Mouse (Mus musculus) thymus, adult 2 months (tissue): ENCODE measurements around the gene Rpusd3.

Experiments
- CTCF ChIP-seq: fragments of 200-500 bp; IDR thresholded peaks from 2 replicates; pipeline ENCODE4 v1.5.1; 2012; ENCODE audit warnings: mild to moderate bottlenecking, control low read depth, low read length, moderate library complexity, borderline replicate concordance; ENCODE audit not compliant: control insufficient read depth, poor library complexity, insufficient read depth; ENCODE audit errors: extremely low read depth
- POLR2A ChIP-seq: fragments of 200-500 bp; IDR thresholded peaks from 2 replicates; pipeline ENCODE4 v1.6.1; 2012; ENCODE audit warnings: mild to moderate bottlenecking, low read length, control low read depth, moderate library complexity; ENCODE audit not compliant: control insufficient read depth, poor library complexity, insufficient read depth; ENCODE audit errors: extremely low read depth

DNA sequence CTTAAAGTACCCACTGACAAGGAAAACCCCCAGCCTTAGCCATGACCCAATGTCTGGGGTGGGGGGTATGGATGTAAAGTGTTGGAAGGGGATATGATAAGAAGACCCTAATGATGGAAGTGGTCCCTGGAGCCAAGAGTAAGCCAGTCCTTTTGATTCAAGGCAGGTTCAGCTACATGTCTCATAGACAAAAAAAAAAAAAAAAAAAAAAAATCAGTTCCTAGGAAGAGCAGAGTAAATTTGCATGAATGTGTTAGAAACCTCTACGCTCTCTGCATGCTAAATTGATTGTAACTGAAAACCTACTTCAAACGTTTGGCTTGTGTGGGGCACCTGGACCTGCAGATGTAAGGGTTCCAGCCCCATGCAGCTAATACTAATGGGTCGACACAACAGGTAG lies 12.7 kb upstream of the Rpusd3 start:
- TF ChIP-seq CTCF (no peak), POLR2A (no peak)
